9 mouse cellular contexts compared by ENCODE assay signal in the genomic region with DNA sequence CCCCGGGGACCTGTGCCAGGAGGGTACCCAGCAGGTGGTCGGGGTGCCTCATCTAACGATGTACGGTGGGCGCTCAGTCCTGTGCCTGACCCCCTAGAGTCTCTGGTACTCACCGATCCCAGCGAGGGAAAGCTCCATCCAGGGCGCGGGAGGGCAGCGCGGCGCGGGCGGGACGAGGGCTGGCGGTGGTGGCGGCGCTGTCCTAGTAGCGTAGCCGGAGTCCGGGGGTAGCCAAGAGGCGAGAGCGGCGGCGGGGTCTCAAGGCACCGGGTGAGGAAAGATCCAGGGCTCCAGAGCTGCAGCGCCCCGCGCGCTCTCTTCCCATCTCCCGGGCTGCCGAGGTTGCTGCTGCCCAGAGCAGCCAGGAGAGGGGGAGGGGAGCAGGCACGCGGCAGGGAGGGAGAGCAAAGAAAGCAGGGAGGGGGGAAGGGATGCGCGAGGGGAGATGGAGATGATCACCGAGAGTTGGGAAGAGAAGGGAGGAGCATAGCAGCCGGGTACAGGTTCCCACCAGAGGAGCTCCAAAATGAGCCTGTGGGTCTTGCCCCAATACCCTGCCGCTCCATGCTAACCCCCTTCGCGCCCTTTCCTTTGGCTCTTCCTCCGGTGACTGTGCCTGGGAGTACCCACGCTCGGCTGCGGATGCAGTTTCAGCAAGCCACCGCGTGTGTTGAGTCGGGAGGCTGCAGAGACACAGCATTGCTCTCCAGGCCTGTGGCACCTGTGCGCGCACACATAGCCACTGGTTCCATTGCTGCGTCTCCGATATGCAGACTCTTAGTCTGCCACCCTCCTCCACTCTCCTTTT. TPM values are rescaled to one million over a fixed set of nuclear protein-coding genes. Genes with fewer than 3 reads are reported as not detected.
A peak's percentile ranks its signal among the peaks of the same experiment; 100 is the strongest.
DNase-seq lines count a peak whose midpoint lies in the region; ATAC-seq and TF ChIP-seq lines count a peak whose summit lies in the region.
"Had no signal": no experiment of that assay in that cellular context is flagged by ENCODE, and none has a peak within 500 bp of the region (broad histone marks: within the 10 kb centered on the region; RNA-seq: fewer than 3 reads in every experiment).

Gene Fut9 (minus strand): TSS at position 769 of the 808 bp plus-strand sequence.

- no peak within 1 kb of the TSS for H3K27ac ChIP-seq in heart, embryonic 12.5 days (ENCODE audit: poor library complexity, severe bottlenecking)
- H3K27ac ChIP-seq in heart, adult 2 months, result no peak within 1 kb of the TSS
- no peak within 1 kb of the TSS for H3K27ac ChIP-seq in liver, embryonic 11.5 days (ENCODE audit: low read depth, low read length)
- H3K27ac ChIP-seq: macrophage had no signal

- no peak for TF ChIP-seq POLR2A in heart, adult 2 months (IDR thresholded peaks at IDR 0.05; ENCODE audit: insufficient read depth, low read depth, low read length)

- TF ChIP-seq EP300 in heart, adult 2 months (IDR thresholded peaks at IDR 0.05; ENCODE audit: insufficient read depth, low read depth, low read length), result no peak

- H3K9me3 ChIP-seq in heart, embryonic 12.5 days (replicated peaks), result no peaks in the 10 kb centered on the region
- H3K9me3 ChIP-seq in liver, embryonic 11.5 days (ENCODE audit: control insufficient read depth, low read length), result no peaks in the 10 kb centered on the region

- intact Hi-C loops in heart, adult 2 months (cut with DNase I), result no loop called here

- no peaks in the 10 kb centered on the region for H3K36me3 ChIP-seq in heart, embryonic 12.5 days
- no peaks in the 10 kb centered on the region for H3K36me3 ChIP-seq in heart, adult 2 months (ENCODE audit: control insufficient read depth, insufficient read depth, low read length)
- H3K36me3 ChIP-seq in liver, embryonic 11.5 days (ENCODE audit: control insufficient read depth, insufficient read depth, low read length), result no peaks in the 10 kb centered on the region

- peak within 1 kb of the TSS; percentile 86 for H3K4me2 ChIP-seq in heart, embryonic 12.5 days
- H3K4me2 ChIP-seq in liver, embryonic 11.5 days, result peak within 1 kb of the TSS; percentile 68

- no peak for DNase-seq in heart, adult 2 months
- peak; percentile 96 for DNase-seq in cerebellum, postnatal 10 days
- DNase-seq in frontal cortex, postnatal 10 days (ENCODE audit: low spot score in 2 of 2), result peak; percentile 76 to 83
- DNase-seq in kidney, postnatal 36 days, result peak; percentile 73 to 85
- DNase-seq in liver, embryonic 11.5 days (ENCODE audit: low spot score), result peak; percentile 40
- DNase-seq in retina, postnatal 7 days (ENCODE audit: low read depth, low spot score), result peak; percentile 24
- DNase-seq in natural killer cell, adult 2 months (ENCODE audit: low spot score in 2 of 2), result no peak

- peaks cover 9% of the 10 kb centered on the region; the same call in 1 of the 2 replicates for H3K4me1 ChIP-seq in heart, embryonic 12.5 days (replicated peaks)
- no peaks in the 10 kb centered on the region for H3K4me1 ChIP-seq in heart, adult 2 months (ENCODE audit: control insufficient read depth, insufficient read depth, low read length)
- H3K4me1 ChIP-seq in liver, embryonic 11.5 days (replicated peaks; ENCODE audit: control insufficient read depth, insufficient read depth, low read length), result no peaks in the 10 kb centered on the region

- under 1% methylated on average over 51 of the region's 52 CpGs for WGBS in heart, embryonic 12.5 days
- WGBS in heart, adult 2 months, result 2% methylated on average over 52 of the region's 52 CpGs
- under 1% methylated on average over 49 of the region's 52 CpGs for WGBS in liver, embryonic 11.5 days

- H3K27me3 ChIP-seq in heart, embryonic 12.5 days (replicated peaks), result peaks cover 19% of the 10 kb centered on the region; the same call in 1 of the 2 replicates
- H3K27me3 ChIP-seq in heart, adult 2 months (ENCODE audit: control insufficient read depth, insufficient read depth, low read length), result no peaks in the 10 kb centered on the region
- H3K27me3 ChIP-seq in liver, embryonic 11.5 days (replicated peaks; ENCODE audit: control insufficient read depth, insufficient read depth, low read length), result peaks cover 15% of the 10 kb centered on the region

- peak; percentile 78 for ATAC-seq in heart, embryonic 12.5 days (ENCODE audit: insufficient number of reproducible peaks, low FRiP score)
- ATAC-seq in liver, embryonic 11.5 days (replicated peaks; ENCODE audit: low FRiP score), result peak; percentile 43

- peak within 1 kb of the TSS; percentile 20; the same call in 1 of the 2 replicates for H3K9ac ChIP-seq in heart, embryonic 12.5 days
- no peak within 1 kb of the TSS for H3K9ac ChIP-seq in heart, adult 2 months (ENCODE audit: low read depth, low read length)
- no peak within 1 kb of the TSS for H3K9ac ChIP-seq in liver, embryonic 11.5 days (ENCODE audit: low read depth, low read length)

- H3K4me3 ChIP-seq in heart, embryonic 12.5 days, result peak within 1 kb of the TSS; percentile 54
- H3K4me3 ChIP-seq in heart, adult 2 months, result no peak within 1 kb of the TSS
- H3K4me3 ChIP-seq in liver, embryonic 11.5 days (ENCODE audit: low read depth, low read length), result peak within 1 kb of the TSS; percentile 35

- H3K79me2 ChIP-seq in heart, adult 2 months (replicated peaks; ENCODE audit: control insufficient read depth, insufficient read depth, low read length), result no peaks in the 10 kb centered on the region

- TF ChIP-seq CTCF in heart, adult 2 months (IDR thresholded peaks at IDR 0.05), result no peak

RNA-seq across cellular contexts. Expression of gene Fut9, which starts in this region (rescaled TPM):
- polyA plus RNA-seq in heart, embryonic 12.5 days (2016; fragmentation: Nextera tagmentation; extraction: Ambion mirVana), result 0.03 and 0.06 TPM in 2 replicates
- total RNA-seq in heart, adult 2 months (2021), result not detected
- 0.02 TPM in 1 of 2 replicates, not detected in the other for polyA plus RNA-seq in heart, adult 2 months (2012; rRNA removed)
- polyA plus RNA-seq in liver, embryonic 11.5 days (2014; fragmentation: Nextera tagmentation; extraction: Ambion mirVana), result 0.09 and 0.10 TPM in 2 replicates
- polyA plus RNA-seq: macrophage had no signal

Comparison
In these comparisons a context has a peak if more than half of its experiments do, and no peak if none do; other contexts are left out.
1. Peak in ATAC-seq, H3K4me3 ChIP-seq, H3K9ac ChIP-seq and H3K4me2 ChIP-seq in heart, embryonic 12.5 days; RNA of the gene not detected or under 1 TPM.
2. Peak in DNase-seq, ATAC-seq, H3K4me3 ChIP-seq and H3K4me2 ChIP-seq in liver, embryonic 11.5 days; RNA of the gene not detected or under 1 TPM.
3. DNase-seq: peak in cerebellum, postnatal 10 days (2 of 2), frontal cortex, postnatal 10 days (2 of 2), kidney, postnatal 36 days (2 of 2) and retina, postnatal 7 days (single experiment); none in heart, adult 2 months (0 of 2) and natural killer cell, adult 2 months (0 of 2).